Mouse (Mus musculus) limb, embryonic 15.5 days (tissue): Measurements from ENCODE around the gene Ranbp3. TPM values are rescaled to one million over a fixed set of nuclear protein-coding genes. Genes with fewer than 3 reads are reported as not detected.

Experiments used
- ATAC-seq: fragments of 200-750 bp; cut with Nextera tagmentation; 2 replicates; pipeline ENCODE4 v1.8.0; 2017; ENCODE audit warnings: low read depth, moderate TSS enrichment; ENCODE audit not compliant: insufficient number of reproducible peaks, low FRiP score, low TSS enrichment
- H3K27ac ChIP-seq: fragments of 300-500 bp; sonication (generic); 2 replicates; pipeline ENCODE4 v1.5.1; 2015; ENCODE audit warnings: moderate library complexity, mild to moderate bottlenecking, inconsistent platforms
- H3K27me3 ChIP-seq: fragments of 300-500 bp; sonication (generic); 2 replicates; pipeline ENCODE4 v1.6.1; 2015; ENCODE audit warnings: inconsistent platforms
- H3K36me3 ChIP-seq: fragments of 300-500 bp; sonication (generic); 2 replicates; pipeline ENCODE4 v1.6.1; 2015; ENCODE audit warnings: inconsistent platforms
- H3K4me1 ChIP-seq: fragments of 300-500 bp; sonication (generic); 2 replicates; pipeline ENCODE4 v1.6.1; 2015; ENCODE audit warnings: inconsistent platforms
- H3K4me2 ChIP-seq: fragments of 300-500 bp; sonication (generic); 2 replicates; pipeline ENCODE4 v1.6.1; 2015; ENCODE audit warnings: mild to moderate bottlenecking, inconsistent platforms
- H3K4me3 ChIP-seq: fragments of 300-500 bp; sonication (generic); 2 replicates; pipeline ENCODE4 v1.5.1; 2015; ENCODE audit warnings: mild to moderate bottlenecking, inconsistent platforms
- H3K9ac ChIP-seq: fragments of 300-500 bp; sonication (generic); 2 replicates; pipeline ENCODE4 v1.6.1; 2015; ENCODE audit warnings: inconsistent platforms
- H3K9me3 ChIP-seq: fragments of 300-500 bp; sonication (generic); 2 replicates; pipeline ENCODE4 v1.6.1; 2016; ENCODE audit warnings: inconsistent platforms
- WGBS: fragments of 180-500 bp; shearing (Covaris S2); methylation state at CpG from one replicate; pipeline ENCODE4 v1.1.7; 2015; 5-methylcytosine and 5-hydroxymethylcytosine counted together
- polyA plus RNA-seq: library from polyadenylated mRNA; unstranded; fragments of >200 nt; fragmentation: Nextera tagmentation; extraction: Ambion mirVana; gene quantifications from 2 replicates; pipeline ENCODE4 v1.2.1, GENCODE M21; 2015

The Ranbp3 gene
- polyA plus RNA-seq, 1 experiment from 2014 or later: 86.0 TPM

GRCm38 (mm10) chr17:56683546-56684140 lies 10.5 kb downstream of the Ranbp3 start:
- Histone ChIP-seq H3K9ac (no peak overlapping the region), H3K9me3 (no peaks in the 10 kb centered on the region), H3K27ac (no peak overlapping the region), H3K27me3 (no peaks in the 10 kb centered on the region), H3K4me3 (no peak overlapping the region), H3K4me2 (no peak overlapping the region), H3K4me1 (0 out of 2 replicates have a peak, but pooled peaks cover 2% of the 10 kb centered on the region), H3K36me3 (peaks cover 75% of the 10 kb centered on the region)
- 81% methylated on average over 5 of the region's 5 CpGs for WGBS
- no peak for ATAC-seq

- H3K4me1 ChIP-seq: 0 out of 2 replicates have a peak, but pooled peaks cover 2% of the 10 kb centered on the region
- H3K4me2 ChIP-seq: no peak overlapping the region
- H3K27ac ChIP-seq: no peak overlapping the region
- ATAC-seq: no peak
- no peaks in the 10 kb centered on the region for H3K9me3 ChIP-seq
- H3K36me3 ChIP-seq: peaks cover 77% of the 10 kb centered on the region
- H3K9ac ChIP-seq: no peak overlapping the region
- no peaks in the 10 kb centered on the region for H3K27me3 ChIP-seq
- H3K4me3 ChIP-seq: no peak overlapping the region
- 81% methylated on average over 2 of the region's 2 CpGs for WGBS
Measured at GRCm38 (mm10) chr17:56684649-56685048, 11.6 kb downstream of the Ranbp3 start.

- H3K36me3 ChIP-seq: peaks cover 72% of the 10 kb centered on the region
Measured at GRCm38 (mm10) chr17:56686801-56687200, 13.7 kb downstream of the Ranbp3 start.

GRCm38 (mm10) chr17:56688045-56688444 lies 15.0 kb downstream of the Ranbp3 start:
- H3K9ac ChIP-seq: no peak overlapping the region
- peaks cover 72% of the 10 kb centered on the region for H3K36me3 ChIP-seq
- H3K27me3 ChIP-seq: no peaks in the 10 kb centered on the region
- H3K4me3 ChIP-seq: no peak overlapping the region
- no peak for ATAC-seq
- H3K27ac ChIP-seq: no peak overlapping the region
- no peaks in the 10 kb centered on the region for H3K9me3 ChIP-seq
- no peak overlapping the region for H3K4me2 ChIP-seq
- peaks cover 11% of the 10 kb centered on the region; the same call in 1 of the 2 replicates for H3K4me1 ChIP-seq

More at GRCm38 (mm10) chr17:56686801-56687200, 13.7 kb downstream of the Ranbp3 start:
- Histone ChIP-seq H3K4me2 (no peak overlapping the region), H3K27me3 (no peaks in the 10 kb centered on the region), H3K9me3 (no peaks in the 10 kb centered on the region), H3K9ac (no peak overlapping the region), H3K4me3 (no peak overlapping the region), H3K4me1 (no peaks in the 10 kb centered on the region), H3K27ac (no peak overlapping the region)
- no peak for ATAC-seq
- WGBS: 91% methylated on average over 4 of the region's 4 CpGs

GRCm38 (mm10) chr17:56688689-56689088 lies 15.6 kb downstream of the Ranbp3 start:
- H3K27ac ChIP-seq: no peak overlapping the region
- peaks cover 17% of the 10 kb centered on the region for H3K4me1 ChIP-seq
- no peak overlapping the region for H3K4me2 ChIP-seq
- WGBS: 87% methylated on average over 2 of the region's 2 CpGs
- no peak overlapping the region for H3K4me3 ChIP-seq
- H3K9ac ChIP-seq: no peak overlapping the region
- H3K9me3 ChIP-seq: no peaks in the 10 kb centered on the region
- peaks cover 74% of the 10 kb centered on the region for H3K36me3 ChIP-seq
- ATAC-seq: no peak
- no peaks in the 10 kb centered on the region for H3K27me3 ChIP-seq

- ATAC-seq: no peak
- Histone ChIP-seq H3K4me3 (no peak overlapping the region), H3K36me3 (peaks cover 80% of the 10 kb centered on the region), H3K9ac (no peak overlapping the region), H3K27me3 (no peaks in the 10 kb centered on the region), H3K4me1 (peaks cover 22% of the 10 kb centered on the region), H3K27ac (no peak overlapping the region), H3K9me3 (no peaks in the 10 kb centered on the region), H3K4me2 (no peak overlapping the region)
- WGBS: 26% methylated on average over 1 of the region's 1 CpGs
Measured at GRCm38 (mm10) chr17:56693395-56693794, 20.3 kb downstream of the Ranbp3 start.

- no peak overlapping the region for H3K4me2 ChIP-seq
- H3K4me3 ChIP-seq: no peak overlapping the region
- H3K27ac ChIP-seq: no peak overlapping the region
- no peaks in the 10 kb centered on the region for H3K27me3 ChIP-seq
- peaks cover 80% of the 10 kb centered on the region for H3K36me3 ChIP-seq
- no peaks in the 10 kb centered on the region for H3K9me3 ChIP-seq
- H3K4me1 ChIP-seq: peaks cover 22% of the 10 kb centered on the region
- no peak overlapping the region for H3K9ac ChIP-seq
- WGBS: 36% methylated on average over 6 of the region's 6 CpGs
- no peak for ATAC-seq
Measured at GRCm38 (mm10) chr17:56693851-56694310, 20.8 kb downstream of the Ranbp3 start.

GRCm38 (mm10) chr17:56700451-56700850 lies 27.4 kb downstream of the Ranbp3 start:
- H3K9me3 ChIP-seq: no peaks in the 10 kb centered on the region
- no peak for ATAC-seq
- WGBS: 79% methylated on average over 2 of the region's 2 CpGs
- no peak overlapping the region for H3K27ac ChIP-seq
- H3K4me1 ChIP-seq: no peaks in the 10 kb centered on the region
- H3K9ac ChIP-seq: no peak overlapping the region
- no peaks in the 10 kb centered on the region for H3K27me3 ChIP-seq
- H3K36me3 ChIP-seq: peaks cover 97% of the 10 kb centered on the region
- no peak overlapping the region for H3K4me3 ChIP-seq
- H3K4me2 ChIP-seq: no peak overlapping the region

GRCm38 (mm10) chr17:56703038-56703437 lies 29.9 kb downstream of the Ranbp3 start:
- ATAC-seq: no peak
- WGBS: 88% methylated on average over 4 of the region's 4 CpGs
- H3K4me1 ChIP-seq: no peaks in the 10 kb centered on the region
- no peaks in the 10 kb centered on the region for H3K9me3 ChIP-seq
- H3K9ac ChIP-seq: no peak overlapping the region
- no peak overlapping the region for H3K4me2 ChIP-seq
- no peak overlapping the region for H3K27ac ChIP-seq
- peaks cover 98% of the 10 kb centered on the region for H3K36me3 ChIP-seq
- no peak overlapping the region for H3K4me3 ChIP-seq
- H3K27me3 ChIP-seq: no peaks in the 10 kb centered on the region

GRCm38 (mm10) chr17:56706515-56706914 lies 33.4 kb downstream of the Ranbp3 start:
- no peak overlapping the region for H3K4me2 ChIP-seq
- peaks cover 98% of the 10 kb centered on the region for H3K36me3 ChIP-seq
- WGBS: 97% methylated on average over 1 of the region's 1 CpGs
- no peak for ATAC-seq
- no peaks in the 10 kb centered on the region for H3K27me3 ChIP-seq
- no peak overlapping the region for H3K27ac ChIP-seq
- H3K4me1 ChIP-seq: 0 out of 2 replicates have a peak, but pooled peaks cover 3% of the 10 kb centered on the region
- H3K9me3 ChIP-seq: no peaks in the 10 kb centered on the region
- no peak overlapping the region for H3K9ac ChIP-seq
- H3K4me3 ChIP-seq: no peak overlapping the region

GRCm38 (mm10) chr17:56708692-56709091 lies 35.6 kb downstream of the Ranbp3 start:
- no peak overlapping the region for H3K4me2 ChIP-seq
- peaks cover 9% of the 10 kb centered on the region; the same call in 1 of the 2 replicates for H3K4me1 ChIP-seq
- no peak overlapping the region for H3K27ac ChIP-seq
- 89% methylated on average over 4 of the region's 4 CpGs for WGBS
- no peaks in the 10 kb centered on the region for H3K9me3 ChIP-seq
- ATAC-seq: no peak
- no peak overlapping the region for H3K4me3 ChIP-seq
- no peaks in the 10 kb centered on the region for H3K27me3 ChIP-seq
- H3K9ac ChIP-seq: no peak overlapping the region
- H3K36me3 ChIP-seq: peaks cover 92% of the 10 kb centered on the region

- H3K27me3 ChIP-seq: no peaks in the 10 kb centered on the region
- H3K36me3 ChIP-seq: peaks cover 82% of the 10 kb centered on the region
- H3K27ac ChIP-seq: no peak overlapping the region
- H3K4me2 ChIP-seq: no peak overlapping the region
- H3K4me1 ChIP-seq: peaks cover 9% of the 10 kb centered on the region; the same call in 1 of the 2 replicates
- H3K9me3 ChIP-seq: no peaks in the 10 kb centered on the region
- no peak overlapping the region for H3K4me3 ChIP-seq
- no peak overlapping the region for H3K9ac ChIP-seq
- ATAC-seq: no peak
- 76% methylated on average over 3 of the region's 3 CpGs for WGBS
Measured at GRCm38 (mm10) chr17:56709708-56710107, 36.6 kb downstream of the Ranbp3 start.
